Mouse (Mus musculus) stomach, postnatal 0 days (tissue): ENCODE measurements at regions not wholly inside any gene's neighbourhood (a gene's known extent, or its start where the extent isn't known, plus 50 kb on each side); places are given as distances from the start of the nearest gene placed in this dataset.
"Not testable (repeated sequence)": the region's sequence is repeated elsewhere in the genome, so short reads cannot be mapped to it uniquely, and the experiment has no call there.

Source experiments
- ATAC-seq: fragments of 200-750 bp; cut with Nextera tagmentation; 2 replicates; pipeline ENCODE4 v1.8.0; 2017; ENCODE audit not compliant: low FRiP score, low TSS enrichment
- DNase-seq: peaks from one replicate; pipeline ENCODE4 v3.0.0-alpha.2; 2016; ENCODE audit warnings: low spot score
- H3K27ac ChIP-seq: fragments of 300-500 bp; sonication (generic); replicated peaks from 2 replicates; pipeline ENCODE4 v1.5.1; 2014; ENCODE audit warnings: mild to moderate bottlenecking, control low read depth
- H3K27me3 ChIP-seq: fragments of 300-500 bp; sonication (generic); 2 replicates; pipeline ENCODE4 v1.6.1; 2014; ENCODE audit warnings: low read length; ENCODE audit not compliant: control insufficient read depth, insufficient read depth
- H3K36me3 ChIP-seq: fragments of 300-500 bp; sonication (generic); 2 replicates; pipeline ENCODE4 v1.6.1; 2014; ENCODE audit warnings: low read length, mixed read lengths; ENCODE audit not compliant: control insufficient read depth, insufficient read depth
- H3K4me1 ChIP-seq: fragments of 300-500 bp; sonication (generic); replicated peaks from 2 replicates; pipeline ENCODE4 v1.6.1; 2014; ENCODE audit warnings: antibody characterized with exemption; ENCODE audit not compliant: control insufficient read depth, insufficient read depth
- H3K4me2 ChIP-seq: fragments of 300-500 bp; sonication (generic); replicated peaks from 2 replicates; pipeline ENCODE4 v1.6.1; 2014; ENCODE audit warnings: low read depth, mild to moderate bottlenecking, control low read depth, moderate library complexity
- H3K4me3 ChIP-seq: fragments of 300-500 bp; sonication (generic); 2 replicates; pipeline ENCODE4 v1.5.1; 2014; ENCODE audit warnings: low read depth, low read length, control low read depth
- H3K9ac ChIP-seq: fragments of 300-500 bp; sonication (generic); 2 replicates; pipeline ENCODE4 v1.6.1; 2014; ENCODE audit warnings: mild to moderate bottlenecking, low read length, control low read depth, mixed read lengths
- H3K9me3 ChIP-seq: fragments of 300-500 bp; sonication (generic); 2 replicates; pipeline ENCODE4 v1.6.1; 2016; ENCODE audit warnings: low read length; ENCODE audit not compliant: control insufficient read depth
- CTCF ChIP-seq: IDR thresholded peaks from 2 replicates; pipeline ENCODE4 v1.5.1; 2016; ENCODE audit warnings: antibody characterized with exemption, low read depth, mild to moderate bottlenecking, moderate library complexity
- EP300 ChIP-seq: optimal IDR thresholded peaks from 2 replicates; pipeline ENCODE3; 2016; ENCODE audit warnings: antibody characterized with exemption
- WGBS: fragments of 180-500 bp; shearing (Covaris S2); extraction: QIAGEN DNeasy Blood & Tissue Kit; methylation state at CpG from one replicate; pipeline ENCODE4 v1.1.7; 2014; 5-methylcytosine and 5-hydroxymethylcytosine counted together

GRCm38 (mm10) chr16:93311644-93312043 lies 292.2 kb downstream of the Setd4 start:
- 25% methylated on average over 12 of the region's 12 CpGs for WGBS
- Histone ChIP-seq H3K27ac (no peak overlapping the region), H3K4me3 (no peak overlapping the region), H3K4me1 (no peaks in the 10 kb centered on the region), H3K36me3 (no peaks in the 10 kb centered on the region), H3K4me2 (no peak overlapping the region), H3K27me3 (no peaks in the 10 kb centered on the region), H3K9me3 (no peaks in the 10 kb centered on the region), H3K9ac (no peak overlapping the region)
- ATAC-seq (no peak), DNase-seq (no peak)
- TF ChIP-seq CTCF, result no peak
- no peak for TF ChIP-seq EP300

GRCm38 (mm10) chr16:93308666-93309360 lies 295.1 kb downstream of the Setd4 start:
- Histone ChIP-seq H3K36me3 (no peaks in the 10 kb centered on the region), H3K27ac (no peak overlapping the region), H3K4me1 (no peaks in the 10 kb centered on the region), H3K9me3 (no peaks in the 10 kb centered on the region), H3K9ac (no peak overlapping the region), H3K4me3 (no peak overlapping the region), H3K4me2 (no peak overlapping the region), H3K27me3 (no peaks in the 10 kb centered on the region)
- 78% methylated on average over 2 of the region's 2 CpGs for WGBS
- ATAC-seq (peak; percentile 24; the same call in 1 of the 2 replicates), DNase-seq (no peak)
- no peak for TF ChIP-seq EP300
- peak; percentile 10; the same call in 1 of the 2 replicates for TF ChIP-seq CTCF

GRCm38 (mm10) chr16:93306951-93307350 lies 296.9 kb downstream of the Setd4 start:
- TF ChIP-seq EP300 (no peak), CTCF (no peak)
- Histone ChIP-seq H3K4me1 (no peaks in the 10 kb centered on the region), H3K4me3 (no peak overlapping the region), H3K9me3 (no peaks in the 10 kb centered on the region), H3K27me3 (no peaks in the 10 kb centered on the region), H3K4me2 (no peak overlapping the region), H3K9ac (no peak overlapping the region), H3K27ac (no peak overlapping the region), H3K36me3 (no peaks in the 10 kb centered on the region)
- DNase-seq, result no peak
- ATAC-seq, result no peak
- WGBS, result 82% methylated on average over 18 of the region's 18 CpGs

GRCm38 (mm10) chr16:93306140-93306539 lies 297.7 kb downstream of the Setd4 start:
- 74% methylated on average over 7 of the region's 7 CpGs for WGBS
- not testable (repeated sequence) for H3K4me3 ChIP-seq, H3K27ac ChIP-seq, ATAC-seq, H3K36me3 ChIP-seq, H3K27me3 ChIP-seq, H3K4me2 ChIP-seq, H3K9ac ChIP-seq, H3K4me1 ChIP-seq, DNase-seq, H3K9me3 ChIP-seq

- no peak overlapping the region for H3K4me2 ChIP-seq
- H3K9me3 ChIP-seq, result no peaks in the 10 kb centered on the region
- WGBS, result 35% methylated on average over 4 of the region's 5 CpGs
- TF ChIP-seq CTCF, result peak; percentile 44
- TF ChIP-seq EP300, result no peak
- H3K27me3 ChIP-seq, result no peaks in the 10 kb centered on the region
- no peak overlapping the region for H3K27ac ChIP-seq
- ATAC-seq (no peak), DNase-seq (no peak)
- no peak overlapping the region for H3K4me3 ChIP-seq
- no peaks in the 10 kb centered on the region; the same call in 1 of the 2 replicates for H3K4me1 ChIP-seq
- H3K36me3 ChIP-seq, result no peaks in the 10 kb centered on the region
- no peak overlapping the region for H3K9ac ChIP-seq
Observed at GRCm38 (mm10) chr16:93294430-93294829, 309.4 kb downstream of the Setd4 start.

GRCm38 (mm10) chr16:93292965-93293653 lies 310.8 kb downstream of the Setd4 start:
- ATAC-seq (peak; percentile 89), DNase-seq (peak; percentile 81)
- Histone ChIP-seq H3K27ac (peak overlapping the region; percentile 75), H3K36me3 (no peaks in the 10 kb centered on the region), H3K9ac (no peak overlapping the region), H3K9me3 (no peaks in the 10 kb centered on the region), H3K4me2 (no peak overlapping the region), H3K4me1 (no peaks in the 10 kb centered on the region; the same call in 1 of the 2 replicates), H3K27me3 (no peaks in the 10 kb centered on the region), H3K4me3 (no peak overlapping the region)
- TF ChIP-seq CTCF, result peak; percentile 97
- no peak for TF ChIP-seq EP300
- 30% methylated on average over 13 of the region's 13 CpGs for WGBS
